Mouse (Mus musculus) mouse trophoblast stem cell (cell line): Measurements from ENCODE around the gene Obox3.
"Not testable (repeated sequence)": the region's sequence is repeated elsewhere in the genome, so short reads cannot be mapped to it uniquely, and the experiment has no call there.

ENCODE experiments used
- in situ Hi-C, 2 experiments: fragments of 300-500 bp; cut with MseI, MboI; formaldehyde crosslinking; loops; 2 replicates in 1 of 2; 3 replicates in 1 of 2; pipeline ENCODE4 v1.15.1; 2025

Gene Obox3

DNA sequence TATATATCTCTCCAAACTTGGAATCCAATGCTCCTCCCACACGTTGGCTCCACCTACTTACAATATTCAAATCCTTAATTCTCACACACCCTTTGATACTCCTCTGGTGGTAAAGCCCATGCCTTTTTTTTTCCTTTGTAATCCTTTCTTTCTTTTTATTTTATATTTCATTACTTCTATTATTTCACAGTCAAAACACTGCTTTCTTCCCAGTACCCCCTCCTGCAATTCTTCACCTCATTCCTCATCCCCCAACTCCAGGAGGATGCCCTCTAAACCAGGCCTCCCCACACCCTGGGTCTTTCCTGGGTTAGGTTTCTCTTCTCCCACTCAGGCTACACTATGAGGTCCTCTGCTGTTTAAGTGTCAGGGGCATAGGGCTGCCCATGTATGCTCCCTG lies at the start of gene Obox3:
Gene Obox3 (minus strand): TSS at position 101 of the 400 bp plus-strand sequence.
- in situ Hi-C loops: not testable (repeated sequence)

DNA sequence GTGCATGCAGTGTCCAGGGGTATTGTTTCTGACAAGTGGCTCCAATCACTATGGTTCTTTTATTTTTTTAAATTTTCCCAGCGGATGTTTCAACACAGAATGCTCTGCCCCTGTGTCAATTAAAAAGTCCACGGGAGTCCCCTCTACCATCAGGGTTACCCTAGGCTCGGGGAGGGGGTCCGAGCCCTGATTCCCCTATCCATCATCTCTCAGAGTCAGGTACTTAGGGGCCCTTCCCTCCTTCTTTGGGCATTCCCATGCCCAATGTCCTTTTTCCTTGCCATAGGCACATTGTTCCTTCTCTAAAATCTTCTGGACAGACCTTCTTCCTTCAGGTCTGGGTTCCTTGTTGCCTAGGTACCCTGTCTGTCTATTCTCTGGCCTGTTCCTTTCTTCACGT lies 130.3 kb downstream of the Obox3 start:
- in situ Hi-C loops: not testable (repeated sequence)
